Mouse (Mus musculus) lung, postnatal 10 days (tissue): Measurements from ENCODE around the gene Fam229a.
"Not testable (repeated sequence)": the region's sequence is repeated elsewhere in the genome, so short reads cannot be mapped to it uniquely, and the experiment has no call there.

ENCODE experiments used
- DNase-seq: peaks from one replicate; pipeline ENCODE4 v3.0.0; 2021

Fam229a gene

GRCm38 (mm10) chr4:129490972-129491880, at the start of gene Fam229a, which contains the start of gene Tssk3:
Gene Fam229a (plus strand): TSS chr4:129491190.
Gene Tssk3 (minus strand): TSS chr4:129491022.
- peak; percentile 60 for DNase-seq

GRCm38 (mm10) chr4:129447360-129447759, 43.6 kb upstream of the Fam229a start:
- no peak for DNase-seq

- DNase-seq: no peak
Observed at GRCm38 (mm10) chr4:129447778-129448563, 43.0 kb upstream of the Fam229a start.

GRCm38 (mm10) chr4:129448713-129449112, 42.3 kb upstream of the Fam229a start:
- no peak for DNase-seq

- no peak for DNase-seq
Observed at GRCm38 (mm10) chr4:129450851-129451250, 40.1 kb upstream of the Fam229a start.

GRCm38 (mm10) chr4:129451471-129452169, 39.4 kb upstream of the Fam229a start:
- DNase-seq: no peak

- peak; percentile 87 for DNase-seq
Observed at GRCm38 (mm10) chr4:129455265-129455664, 35.7 kb upstream of the Fam229a start.

- no peak for DNase-seq
Observed at GRCm38 (mm10) chr4:129456126-129456525, 34.9 kb upstream of the Fam229a start.

GRCm38 (mm10) chr4:129457311-129457710, 33.7 kb upstream of the Fam229a start:
- not testable (repeated sequence) for DNase-seq

- DNase-seq: no peak
Observed at GRCm38 (mm10) chr4:129459726-129460125, 31.3 kb upstream of the Fam229a start.

GRCm38 (mm10) chr4:129460827-129461182, 30.2 kb upstream of the Fam229a start:
- no peak for DNase-seq

- peak; percentile 100 for DNase-seq
Observed at GRCm38 (mm10) chr4:129461183-129461960, 29.6 kb upstream of the Fam229a start, which contains the start of gene Bsdc1. Gene Bsdc1 (plus strand): TSS chr4:129461581.

- no peak for DNase-seq
Observed at GRCm38 (mm10) chr4:129462118-129462517, 28.9 kb upstream of the Fam229a start.

GRCm38 (mm10) chr4:129463097-129464059, 27.6 kb upstream of the Fam229a start:
- no peak for DNase-seq

- DNase-seq: no peak
Observed at GRCm38 (mm10) chr4:129464286-129464815, 26.6 kb upstream of the Fam229a start.

- DNase-seq: no peak
Observed at GRCm38 (mm10) chr4:129476047-129476446, 14.9 kb upstream of the Fam229a start.

- DNase-seq: no peak
Observed at GRCm38 (mm10) chr4:129479863-129480262, 11.1 kb upstream of the Fam229a start.

- DNase-seq: no peak
Observed at GRCm38 (mm10) chr4:129481090-129481489, 9.9 kb upstream of the Fam229a start.

GRCm38 (mm10) chr4:129494681-129495080, 3.7 kb downstream of the Fam229a start:
- DNase-seq: no peak
